Comparison of ENCODE assay signal across 8 mouse cellular contexts in the genomic region with DNA sequence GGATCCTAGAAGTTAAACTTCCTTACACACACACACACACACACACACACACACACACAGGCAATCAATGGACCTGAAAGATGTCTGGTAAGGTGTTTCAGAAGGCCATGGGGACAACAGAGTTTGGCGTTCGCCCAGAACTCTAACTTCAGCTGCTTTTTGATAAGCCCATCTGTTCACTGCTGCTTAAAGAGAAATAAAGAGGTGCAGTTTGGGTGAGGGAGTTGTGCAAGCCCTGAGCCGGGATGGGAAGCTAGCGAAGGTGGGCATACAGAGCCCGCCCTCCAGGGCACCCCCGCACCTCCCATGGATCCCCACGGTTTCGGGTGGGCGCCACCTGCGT. TPM values are rescaled to one million over a fixed set of nuclear protein-coding genes. Genes with fewer than 3 reads are reported as not detected.
DNase-seq lines count a peak whose midpoint lies in the region; ATAC-seq and TF ChIP-seq lines count a peak whose summit lies in the region.

No protein-coding gene starts in this region.

- peak overlapping the region; percentile 71 for H3K4me3 ChIP-seq in heart, embryonic 10.5 days
- H3K4me3 ChIP-seq in C2C12 (ENCODE audit: insufficient read depth, poor library complexity, severe bottlenecking): peak overlapping the region; percentile 68
- H3K4me3 ChIP-seq in embryonic facial prominence, embryonic 15.5 days (replicated peaks): peak overlapping the region; percentile 65
- H3K4me3 ChIP-seq in limb, embryonic 11.5 days (ENCODE audit: low read depth, low read length): peak overlapping the region; percentile 59
- peak overlapping the region; percentile 81 for H3K4me3 ChIP-seq in small intestine, adult 2 months (ENCODE audit: low read depth, low read length)

- no peaks in the 10 kb centered on the region for H3K9me3 ChIP-seq in heart, embryonic 10.5 days
- no peaks in the 10 kb centered on the region for H3K9me3 ChIP-seq in embryonic facial prominence, embryonic 15.5 days (replicated peaks)
- no peaks in the 10 kb centered on the region for H3K9me3 ChIP-seq in limb, embryonic 11.5 days (ENCODE audit: control insufficient read depth, low read length)

- ATAC-seq in embryonic facial prominence, embryonic 15.5 days (ENCODE audit: insufficient number of reproducible peaks, low FRiP score, low TSS enrichment, low read depth): no peak
- ATAC-seq in limb, embryonic 11.5 days (ENCODE audit: insufficient number of reproducible peaks, low FRiP score, low TSS enrichment, low read depth): no peak

- 2% methylated on average over 9 of the region's 10 CpGs for WGBS in heart, embryonic 10.5 days
- WGBS in embryonic facial prominence, embryonic 15.5 days: 2% methylated on average over 10 of the region's 10 CpGs
- 2% methylated on average over 10 of the region's 10 CpGs for WGBS in limb, embryonic 11.5 days
- 3% methylated on average over 10 of the region's 10 CpGs for WGBS in small intestine, adult 2 months

- no peaks in the 10 kb centered on the region for H3K36me3 ChIP-seq in heart, embryonic 10.5 days
- peaks cover 4% of the 10 kb centered on the region for H3K36me3 ChIP-seq in C2C12 (ENCODE audit: control insufficient read depth, insufficient read depth)
- H3K36me3 ChIP-seq in embryonic facial prominence, embryonic 15.5 days: no peaks in the 10 kb centered on the region
- H3K36me3 ChIP-seq in limb, embryonic 11.5 days (ENCODE audit: control insufficient read depth, insufficient read depth, low read length): no peaks in the 10 kb centered on the region
- no peaks in the 10 kb centered on the region for H3K36me3 ChIP-seq in small intestine, adult 2 months (ENCODE audit: control insufficient read depth, insufficient read depth, low read length)

- peaks cover 49% of the 10 kb centered on the region for H3K27me3 ChIP-seq in heart, embryonic 10.5 days (ENCODE audit: insufficient read depth, poor library complexity, severe bottlenecking)
- H3K27me3 ChIP-seq in C2C12 (ENCODE audit: control insufficient read depth, insufficient read depth, insufficient read length): no peaks in the 10 kb centered on the region
- H3K27me3 ChIP-seq in embryonic facial prominence, embryonic 15.5 days: peaks cover 42% of the 10 kb centered on the region
- H3K27me3 ChIP-seq in limb, embryonic 11.5 days (ENCODE audit: control insufficient read depth, insufficient read depth, low read length): peaks cover 32% of the 10 kb centered on the region
- H3K27me3 ChIP-seq in small intestine, adult 2 months (ENCODE audit: control insufficient read depth, insufficient read depth, low read length): no peaks in the 10 kb centered on the region

- peaks cover 54% of the 10 kb centered on the region for H3K79me2 ChIP-seq in C2C12 (ENCODE audit: control insufficient read depth, insufficient read depth)

- DNase-seq in heart, embryonic 10.5 days (ENCODE audit: low spot score): no peak
- no peak for DNase-seq in heart, postnatal 10 days
- DNase-seq in limb, embryonic 11.5 days (ENCODE audit: low spot score): no peak
- DNase-seq in B cell, adult 2 months: no peak
- no peak for DNase-seq in cerebellum, postnatal 4 days (ENCODE audit: low spot score in 2 of 2)

- TF ChIP-seq POLR2A in small intestine, adult 2 months (IDR thresholded peaks at IDR 0.05; ENCODE audit: low read depth, low read length): no peak

- H3ac ChIP-seq in C2C12 (ENCODE audit: control insufficient read depth, insufficient read length, low read depth): peak overlapping the region; percentile 67

- H3K4me2 ChIP-seq in embryonic facial prominence, embryonic 15.5 days (replicated peaks): peak overlapping the region; percentile 95
- H3K4me2 ChIP-seq in limb, embryonic 11.5 days (ENCODE audit: low read depth, severe bottlenecking): peak overlapping the region; percentile 99

- peaks cover 38% of the 10 kb centered on the region for H3K79me3 ChIP-seq in C2C12 (ENCODE audit: low read depth)

- TF ChIP-seq CTCF in C2C12 (IDR thresholded peaks at IDR 0.05; ENCODE audit: control insufficient read depth, insufficient read depth, insufficient read length): no peak
- no peak for TF ChIP-seq CTCF in small intestine, adult 2 months (IDR thresholded peaks at IDR 0.05; ENCODE audit: extremely low read depth, insufficient read length, insufficient replicate concordance, low read depth, low read length)

- intact Hi-C loops in heart, postnatal 10 days (cut with DNase I): loop anchor here (10.0 kb wide), 1 partner anchor 471 kb away; a partner anchor contains a TSS

- H3K4me1 ChIP-seq in heart, embryonic 10.5 days: peaks cover 23% of the 10 kb centered on the region
- peaks cover 16% of the 10 kb centered on the region for H3K4me1 ChIP-seq in embryonic facial prominence, embryonic 15.5 days
- H3K4me1 ChIP-seq in limb, embryonic 11.5 days (ENCODE audit: control insufficient read depth, insufficient read depth, low read length): 0 out of 2 replicates have a peak, but pooled peaks cover 12% of the 10 kb centered on the region
- peaks cover 6% of the 10 kb centered on the region; the same call in 1 of the 2 replicates for H3K4me1 ChIP-seq in small intestine, adult 2 months (ENCODE audit: control insufficient read depth, insufficient read depth, insufficient read length, low read length)

- peak overlapping the region; percentile 16; the same call in 1 of the 2 replicates for H3K9ac ChIP-seq in embryonic facial prominence, embryonic 15.5 days
- H3K9ac ChIP-seq in limb, embryonic 11.5 days (ENCODE audit: low read length): peak overlapping the region; percentile 59

- H3K27ac ChIP-seq in heart, embryonic 10.5 days: peak overlapping the region; percentile 78
- no peak overlapping the region for H3K27ac ChIP-seq in embryonic facial prominence, embryonic 15.5 days (replicated peaks)
- H3K27ac ChIP-seq in limb, embryonic 11.5 days (replicated peaks; ENCODE audit: low read depth, low read length): no peak overlapping the region
- H3K27ac ChIP-seq in small intestine, adult 2 months (ENCODE audit: insufficient read depth, low read depth, low read length): no peak overlapping the region

TF ChIP-seq in C2C12, 6 proteins besides CTCF, POLR2A, EP300 and RAD21:
- TF ChIP-seq USF1 (IDR thresholded peaks at IDR 0.05; ENCODE audit: low read depth): no peak
- TF ChIP-seq CEBPB (IDR thresholded peaks at IDR 0.05; ENCODE audit: low read depth): peak; percentile 26

RNA-seq across cellular contexts. Expression of a gene that starts 0.6 kb away (rescaled TPM):
- polyA plus RNA-seq in heart, embryonic 10.5 days (2016; fragmentation: Nextera tagmentation; extraction: Ambion mirVana): 1.9 TPM in 2 replicates
- 1 to 10 TPM; 5.2 to 6.2 TPM for total RNA-seq in heart, postnatal 10 days (2021)
- polyA plus RNA-seq in C2C12 (2012; fragmentation: generic; extraction: Trizol): 9.0 TPM
- polyA plus RNA-seq in embryonic facial prominence, embryonic 15.5 days (2015; fragmentation: Nextera tagmentation; extraction: Ambion mirVana): 3.2 and 4.3 TPM in 2 replicates
- 2.9 TPM in 2 replicates for polyA plus RNA-seq in limb, embryonic 11.5 days (2014; fragmentation: Nextera tagmentation; extraction: Ambion mirVana)
- 0.84 and 1.3 TPM in 2 replicates for polyA plus RNA-seq in small intestine, adult 2 months (2012; rRNA removed)
